Mouse (Mus musculus): ENCODE measurements around the gene Ak4.

GRCm38 (mm10) chr4:101515853-101516252, 96.8 kb downstream of the Ak4 start:
- no peak for TF ChIP-seq CTCF (IDR thresholded peaks at IDR 0.05)
- no peak for TF ChIP-seq EP300 (IDR thresholded peaks at IDR 0.05)
